Mouse (Mus musculus): ENCODE data around the gene Rph3al.
A peak's percentile ranks its signal among the peaks of the same experiment; 100 is the strongest.

The Rph3al gene

GRCm38 (mm10) chr11:75859460-75859859 lies 78.8 kb downstream of the Rph3al start:
- no peak for DNase-seq

- DNase-seq, result no peak
Observed at GRCm38 (mm10) chr11:75858975-75859374, 79.3 kb downstream of the Rph3al start.

- peak; percentile 74 to 84 for DNase-seq
Observed at GRCm38 (mm10) chr11:75857781-75858180, 80.4 kb downstream of the Rph3al start.

GRCm38 (mm10) chr11:75854327-75854726 lies 83.9 kb downstream of the Rph3al start:
- no peak for DNase-seq

DNA sequence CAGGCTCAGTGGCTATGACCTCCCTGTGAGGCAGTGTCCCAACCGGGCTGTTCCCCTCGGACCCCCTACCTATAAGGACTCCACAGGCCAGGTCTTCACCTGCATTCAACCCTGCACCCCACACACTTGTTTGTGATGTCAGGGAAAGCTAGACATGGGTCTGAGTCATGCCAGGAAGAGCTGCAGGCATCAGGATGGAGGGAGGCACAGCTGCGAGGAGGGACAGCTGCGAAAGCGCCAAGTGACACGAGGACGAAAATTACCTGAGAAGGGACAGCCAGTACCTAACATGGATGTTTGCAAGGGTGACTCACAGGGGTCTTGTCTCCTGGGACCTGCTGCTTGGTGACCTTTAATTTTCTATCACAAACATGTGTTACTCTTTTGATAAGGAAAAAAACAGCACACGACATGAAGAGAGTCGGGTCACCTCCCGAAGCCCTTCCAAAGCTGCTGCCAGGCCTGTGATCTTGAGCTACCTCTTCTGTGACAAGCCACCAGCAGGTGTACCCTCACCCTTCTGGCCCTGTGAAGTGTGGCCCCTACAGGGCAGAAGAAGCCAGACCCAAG lies 85.1 kb downstream of the Rph3al start:
- DNase-seq, result no peak

DNA sequence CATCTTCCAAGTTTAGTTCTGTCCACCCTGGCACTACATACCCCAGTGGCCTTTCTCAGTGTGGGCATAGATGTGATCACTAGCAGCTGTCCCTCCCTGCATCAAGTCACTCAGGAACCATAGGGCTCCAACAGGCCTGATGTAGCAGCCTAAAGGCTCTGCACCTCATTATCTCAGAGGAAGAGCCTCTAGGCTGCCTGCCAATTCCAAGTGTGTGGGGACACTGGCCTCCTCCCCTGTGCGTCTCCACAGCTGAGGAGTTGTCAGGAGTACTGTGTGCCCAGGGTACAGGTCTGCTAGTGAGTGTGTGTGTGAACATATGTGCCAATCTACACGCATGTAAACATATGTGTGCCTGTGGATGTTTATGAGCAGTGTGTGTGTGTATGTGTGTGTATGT lies 85.7 kb downstream of the Rph3al start:
- DNase-seq, result peak; percentile 32 to 52

DNA sequence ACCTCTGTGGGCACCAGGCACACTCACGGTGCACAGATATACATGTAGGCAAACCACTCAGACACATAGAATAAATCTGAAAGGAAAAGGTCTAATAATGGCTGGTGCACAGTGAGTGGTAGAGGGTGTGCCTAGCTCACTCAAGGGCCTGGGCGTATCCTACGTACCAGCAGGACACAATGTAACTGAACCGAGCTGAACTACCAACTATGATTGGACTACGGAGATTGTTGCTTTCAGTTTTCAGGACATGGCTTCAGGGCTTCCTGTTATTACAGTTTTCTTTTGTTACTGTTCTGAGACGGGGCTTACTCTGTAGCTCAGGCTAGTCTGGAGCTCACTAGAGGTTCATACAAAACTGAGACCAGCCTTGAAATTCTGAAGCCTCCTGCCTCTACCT lies 88.7 kb downstream of the Rph3al start:
- peak in 1 of 2 experiments; percentile 33 for DNase-seq

GRCm38 (mm10) chr11:75846589-75846988 lies 91.6 kb downstream of the Rph3al start:
- no peak for DNase-seq

DNA sequence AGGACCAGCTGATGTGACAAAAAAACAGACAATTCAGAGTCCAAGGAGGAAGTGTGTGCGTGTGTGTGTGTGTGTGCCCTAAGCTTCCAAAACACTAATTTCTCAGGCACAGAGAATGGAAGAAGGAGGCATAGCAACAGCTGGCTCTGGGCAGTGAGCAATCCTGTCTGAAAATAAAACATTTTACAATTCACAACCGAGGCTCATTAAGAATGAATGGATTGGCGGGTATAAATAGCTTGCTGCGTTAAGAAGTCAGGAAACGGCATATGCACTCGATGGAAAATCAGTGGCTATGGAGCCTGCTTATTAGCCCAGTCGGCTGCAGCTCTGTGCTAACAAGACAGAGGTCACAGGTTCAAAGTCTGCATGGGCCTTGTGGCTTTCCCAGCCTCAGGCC lies 92.6 kb downstream of the Rph3al start:
- DNase-seq, result no peak

DNA sequence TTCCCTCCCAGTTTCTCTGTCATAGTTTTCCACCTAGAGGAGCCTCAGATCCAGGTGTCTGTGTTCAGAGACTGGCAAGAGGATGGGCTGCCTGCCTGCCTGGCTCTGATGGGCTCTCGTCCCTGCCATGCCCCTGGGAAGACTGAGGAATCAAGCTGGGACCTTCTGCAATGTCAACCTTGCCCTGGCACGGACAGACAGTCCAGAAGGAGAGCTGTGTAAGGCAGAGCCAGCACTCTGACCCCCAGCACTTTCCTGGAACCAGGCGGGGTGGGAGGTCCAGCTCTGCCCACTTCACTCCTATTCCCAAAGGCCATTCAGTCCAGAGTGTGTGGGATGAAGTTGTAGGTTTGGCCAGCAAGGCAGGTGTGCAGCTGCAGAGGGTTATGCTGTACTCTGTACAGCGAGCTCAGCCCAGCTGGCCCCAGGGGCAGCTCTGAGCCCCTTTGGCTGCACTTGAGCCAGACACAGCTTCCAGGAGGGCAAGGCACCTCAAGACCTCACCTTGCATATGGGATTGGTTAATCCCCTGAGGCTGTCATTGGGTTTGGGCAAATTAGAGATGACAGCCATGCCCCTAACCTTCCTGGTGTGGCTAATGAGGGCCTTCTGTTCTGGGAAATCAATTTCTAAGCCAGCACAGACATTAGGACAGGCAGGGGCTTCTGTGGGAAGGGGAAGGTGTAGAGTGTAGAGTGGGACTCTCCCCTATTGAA lies 95.2 kb downstream of the Rph3al start:
- DNase-seq, result no peak

- no peak for DNase-seq
Observed at GRCm38 (mm10) chr11:75841503-75841902, 96.7 kb downstream of the Rph3al start.

DNA sequence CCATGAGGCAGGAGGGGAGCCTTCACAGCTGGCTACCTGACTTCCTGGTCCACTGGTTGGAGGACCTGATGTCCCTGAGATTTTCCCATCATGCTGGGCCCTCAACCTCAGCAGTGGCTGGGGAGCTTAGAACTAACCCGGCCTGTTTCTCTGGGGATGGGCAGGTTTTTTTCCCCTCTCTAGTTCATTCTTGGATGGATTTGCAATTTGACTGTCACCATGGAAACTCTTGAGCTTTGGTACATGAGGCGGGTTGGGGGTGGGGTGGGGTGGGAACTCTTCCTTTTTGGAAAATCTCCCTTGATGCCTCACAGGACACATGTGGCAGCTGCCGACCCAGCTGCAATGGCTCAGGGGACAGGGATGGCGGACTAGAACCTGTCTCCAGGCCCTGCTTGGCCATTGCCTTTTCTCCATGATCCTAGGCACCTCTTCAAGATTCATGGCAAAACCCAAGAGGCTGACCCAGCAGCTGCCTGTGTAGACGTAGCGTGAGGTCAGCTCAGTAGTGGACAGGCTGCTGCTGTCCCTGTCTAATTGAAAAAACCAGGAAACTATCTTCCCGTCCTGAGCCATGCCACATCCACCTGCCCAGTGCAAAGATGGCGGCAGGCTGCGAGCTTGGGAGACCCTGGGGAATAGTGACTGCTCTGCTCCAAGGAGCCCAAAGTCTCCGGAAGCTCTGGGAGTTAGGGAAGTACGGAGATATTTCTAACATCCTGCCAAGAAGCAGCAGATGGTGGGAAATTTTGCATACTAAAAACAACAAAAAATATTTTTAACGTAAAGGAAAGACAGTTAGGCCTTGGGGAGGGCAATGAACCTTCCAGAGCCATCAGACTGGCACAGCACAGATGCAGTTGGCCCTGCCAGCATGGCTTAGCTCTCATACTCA lies 98.4 kb downstream of the Rph3al start:
- DNase-seq, result no peak

GRCm38 (mm10) chr11:75838861-75839426 lies 99.3 kb downstream of the Rph3al start:
- no peak for DNase-seq

DNA sequence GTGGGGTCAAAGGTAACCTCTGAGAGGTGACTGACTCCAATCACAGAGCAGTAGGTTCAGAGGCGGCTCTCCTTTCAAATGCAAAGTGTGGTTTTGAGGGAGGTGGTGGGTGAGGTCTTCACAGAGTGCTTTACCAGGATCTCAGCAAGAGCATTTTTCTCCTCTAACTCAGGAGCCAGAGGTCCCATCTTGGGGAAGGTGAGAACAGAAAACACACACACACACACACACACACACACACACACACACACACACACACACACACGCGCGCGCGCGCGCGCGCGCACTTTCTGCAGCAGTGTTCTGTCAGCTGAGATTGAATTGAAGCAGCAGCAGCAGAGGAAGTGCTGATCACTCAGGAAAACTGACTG lies 102.0 kb downstream of the Rph3al start:
- no peak for DNase-seq

- DNase-seq, result no peak
Observed at GRCm38 (mm10) chr11:75835587-75836239, 102.5 kb downstream of the Rph3al start.

DNA sequence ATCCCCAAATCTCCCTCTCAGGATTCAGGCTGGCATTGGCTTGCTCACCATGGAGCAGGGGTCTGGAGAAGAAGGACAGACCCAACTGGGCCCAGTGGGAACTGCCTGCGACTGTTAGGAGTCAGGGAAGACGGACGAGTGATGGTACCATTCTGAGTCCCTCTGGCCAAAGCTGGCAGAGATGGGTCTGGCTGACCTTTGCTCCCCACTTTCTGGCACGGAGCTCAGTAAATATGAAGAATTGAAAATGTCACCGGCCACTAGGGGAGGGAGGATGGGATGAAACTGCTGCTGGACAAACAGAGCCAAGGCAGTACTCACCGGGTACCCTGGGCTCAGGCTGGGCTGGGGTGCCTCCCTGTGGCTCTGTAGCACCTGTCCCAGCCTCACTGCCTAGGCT lies 105.1 kb downstream of the Rph3al start:
- no peak for DNase-seq

DNA sequence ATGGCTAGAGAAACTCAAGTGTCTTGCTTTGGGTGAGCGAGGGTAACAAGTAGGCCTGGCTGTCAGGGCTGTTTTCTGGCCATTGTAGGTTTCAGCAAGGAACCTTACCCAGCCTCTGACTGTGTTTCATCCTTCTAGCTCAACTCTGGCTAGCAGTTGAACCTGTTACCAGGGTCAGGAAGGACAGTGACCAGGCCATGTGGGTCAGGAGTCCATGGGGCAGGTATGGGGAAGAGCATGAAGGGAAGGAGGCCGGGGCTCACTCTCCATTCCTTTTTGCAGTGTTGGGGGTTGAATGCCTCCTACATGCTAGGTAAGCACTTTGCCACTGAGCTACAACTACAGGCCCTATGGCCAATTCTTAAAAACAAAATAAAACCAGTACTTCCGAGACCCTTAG lies 107.8 kb downstream of the Rph3al start:
- no peak for DNase-seq

- DNase-seq, result no peak
Observed at GRCm38 (mm10) chr11:75827414-75827813, 110.8 kb downstream of the Rph3al start.

DNA sequence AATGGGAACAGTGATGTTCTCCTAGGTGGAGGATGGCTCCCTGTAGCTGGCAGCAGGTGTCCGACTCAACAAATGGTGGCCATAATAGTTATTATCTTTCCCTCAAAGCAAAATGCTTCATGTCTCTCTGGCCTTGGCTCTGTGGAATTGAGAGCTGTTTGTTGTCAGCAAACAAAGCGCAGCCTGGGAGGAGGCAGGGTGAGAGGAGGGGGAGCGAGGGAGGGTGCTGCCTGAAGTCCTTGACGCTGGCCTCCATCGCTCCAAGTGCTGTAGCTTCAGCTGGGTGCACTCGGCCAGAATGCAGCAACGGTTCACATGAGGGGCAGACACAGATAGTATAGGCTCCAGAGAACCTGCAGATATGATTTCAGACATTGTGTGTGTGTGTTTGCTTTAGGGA lies 114.7 kb downstream of the Rph3al start:
- DNase-seq, result no peak

GRCm38 (mm10) chr11:75813085-75813484 lies 125.1 kb downstream of the Rph3al start:
- DNase-seq, result no peak

- DNase-seq, result peak; percentile 93 to 95
Observed at GRCm38 (mm10) chr11:75811900-75812299, 126.3 kb downstream of the Rph3al start.

DNA sequence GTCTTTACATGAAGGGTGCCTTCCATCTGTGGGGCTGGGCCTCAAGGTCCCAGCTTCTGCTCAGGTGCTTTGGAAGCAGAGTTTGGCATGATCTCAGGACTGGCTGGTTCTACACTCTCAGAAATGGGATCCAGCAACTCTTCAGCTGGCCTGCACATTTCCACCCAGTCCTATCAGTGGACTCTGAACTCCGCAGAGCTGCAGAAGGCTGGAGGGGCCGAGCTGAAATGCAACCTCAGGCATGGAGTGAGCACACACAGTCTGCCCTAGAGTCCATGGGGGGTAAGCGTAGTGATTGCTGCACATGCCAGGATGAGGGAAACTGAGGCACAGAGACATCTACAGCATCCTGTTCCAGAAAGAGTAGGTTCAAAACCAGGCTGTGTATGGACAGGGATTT lies 127.7 kb downstream of the Rph3al start:
- DNase-seq, result no peak

DNA sequence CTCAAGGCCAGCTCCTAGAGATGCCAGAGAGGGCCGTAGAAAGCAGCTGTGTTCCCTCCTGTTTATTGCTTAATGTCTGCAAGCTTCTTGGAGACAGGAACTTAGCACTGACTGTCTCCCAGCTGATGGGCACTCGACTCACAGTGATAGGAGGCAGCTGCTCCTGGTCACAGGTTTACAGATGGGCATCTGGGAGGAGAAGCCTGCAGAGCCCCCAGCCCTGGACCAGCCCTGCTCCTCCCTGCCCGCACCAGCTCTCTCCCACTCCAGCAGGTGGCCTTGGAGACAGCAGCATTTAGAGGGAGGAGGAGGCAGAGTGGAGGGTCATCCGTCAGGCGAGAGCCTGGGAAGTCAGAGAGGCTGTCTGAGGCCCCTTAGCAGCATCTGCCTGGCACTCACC lies 130.7 kb downstream of the Rph3al start:
- DNase-seq, result no peak

Data from lung, adult 18-20 months (tissue).